Comparison of ENCODE assay signal across 16 mouse cellular contexts in the genomic region with DNA sequence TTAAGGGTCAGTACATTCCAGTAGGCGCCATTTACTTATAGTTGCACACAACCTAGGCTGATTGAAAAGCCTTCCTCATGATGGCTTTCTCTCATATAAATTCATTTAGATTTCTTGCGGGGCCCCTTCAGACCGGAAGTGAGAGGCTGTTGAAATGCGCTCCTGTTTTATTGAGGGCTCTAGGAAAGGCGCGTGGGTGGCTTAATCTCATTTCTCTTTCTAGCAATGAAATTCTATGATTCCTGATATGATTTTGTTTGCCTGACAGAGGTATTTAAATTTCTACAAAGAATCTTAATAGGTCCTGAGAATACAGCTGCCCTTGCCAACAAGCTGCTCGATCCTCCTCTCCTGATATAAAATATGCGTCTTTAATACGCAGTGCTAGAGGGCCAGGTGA. TPM values are rescaled to one million over a fixed set of nuclear protein-coding genes. Genes with fewer than 3 reads are reported as not detected.
DNase-seq lines count a peak whose midpoint lies in the region; ATAC-seq lines count a peak whose summit lies in the region.
"Had no signal": no experiment of that assay in that cellular context is flagged by ENCODE, and none has a peak within 500 bp of the region (broad histone marks: within the 10 kb centered on the region; RNA-seq: fewer than 3 reads in every experiment).

No protein-coding gene starts in this region.

- whole genome bisulfite sequencing in neural tube, embryonic 11.5 days, result 89% methylated on average over 9 of the region's 9 CpGs
- whole genome bisulfite sequencing in hindbrain, embryonic 11.5 days, result 75% methylated on average over 9 of the region's 9 CpGs
- 59% methylated on average over 9 of the region's 9 CpGs for WGBS in midbrain, embryonic 12.5 days
- WGBS in heart, embryonic 10.5 days, result 88% methylated on average over 9 of the region's 9 CpGs

- H3K4me3 ChIP-seq in neural tube, embryonic 11.5 days (ENCODE audit: low read depth, low read length), result no peak overlapping the region
- peak overlapping the region; percentile 98 for H3K4me3 ChIP-seq in hindbrain, embryonic 11.5 days (ENCODE audit: low read depth, low read length)
- H3K4me3 ChIP-seq in midbrain, embryonic 12.5 days, result peak overlapping the region; percentile 76
- no peak overlapping the region for H3K4me3 ChIP-seq in heart, embryonic 10.5 days
- H3K4me3 ChIP-seq: heart, adult 2 months; liver, embryonic 13.5 days had no signal

- DNase-seq in neural tube, embryonic 11.5 days (ENCODE audit: low spot score), result no peak
- DNase-seq in neural tube, embryonic 10.5 days (ENCODE audit: extremely low spot score, low spot score), result no peak
- no peak for DNase-seq in hindbrain, embryonic 11.5 days (ENCODE audit: low spot score)
- DNase-seq in urinary bladder, adult 18-20 months (ENCODE audit: low spot score in 2 of 2), result no peak
- no peak for DNase-seq in layer of hippocampus, postnatal 10 days (ENCODE audit: low spot score in 2 of 2)
- DNase-seq in heart, embryonic 10.5 days (ENCODE audit: low spot score), result no peak
- DNase-seq in B cell, adult 2 months, result no peak
- DNase-seq: adrenal gland, postnatal 10 days; cerebellum, postnatal 10 days; heart, adult 2 months; heart, postnatal 14 days; liver, embryonic 13.5 days; right cerebral cortex, postnatal 25 days had no signal

- H3K4me1 ChIP-seq in neural tube, embryonic 11.5 days (ENCODE audit: control insufficient read depth, insufficient read depth, low read length), result peaks cover 64% of the 10 kb centered on the region
- peaks cover 35% of the 10 kb centered on the region for H3K4me1 ChIP-seq in hindbrain, embryonic 11.5 days (replicated peaks; ENCODE audit: control insufficient read depth, insufficient read depth, low read length)
- H3K4me1 ChIP-seq in midbrain, embryonic 12.5 days, result peaks cover 91% of the 10 kb centered on the region
- peaks cover 45% of the 10 kb centered on the region for H3K4me1 ChIP-seq in heart, embryonic 10.5 days

- no peaks in the 10 kb centered on the region for H3K27me3 ChIP-seq in neural tube, embryonic 11.5 days (ENCODE audit: control insufficient read depth, insufficient read depth, low read length)
- H3K27me3 ChIP-seq in hindbrain, embryonic 11.5 days (ENCODE audit: control insufficient read depth, insufficient read depth, low read length), result no peaks in the 10 kb centered on the region
- no peaks in the 10 kb centered on the region for H3K27me3 ChIP-seq in midbrain, embryonic 12.5 days
- H3K27me3 ChIP-seq in heart, embryonic 10.5 days (ENCODE audit: insufficient read depth, poor library complexity, severe bottlenecking), result peaks cover 25% of the 10 kb centered on the region

- no peak overlapping the region for H3K27ac ChIP-seq in neural tube, embryonic 11.5 days (ENCODE audit: low read depth, low read length)
- H3K27ac ChIP-seq in hindbrain, embryonic 11.5 days (ENCODE audit: low read depth, low read length), result no peak overlapping the region
- peak overlapping the region; percentile 56; the same call in 1 of the 2 replicates for H3K27ac ChIP-seq in midbrain, embryonic 12.5 days (replicated peaks)
- H3K27ac ChIP-seq in heart, embryonic 10.5 days, result no peak overlapping the region
- H3K27ac ChIP-seq: heart, adult 2 months; liver, embryonic 13.5 days had no signal

- H3K9me3 ChIP-seq in neural tube, embryonic 11.5 days (ENCODE audit: control insufficient read depth, low read length), result no peaks in the 10 kb centered on the region
- H3K9me3 ChIP-seq in hindbrain, embryonic 11.5 days (ENCODE audit: control insufficient read depth, low read length), result no peaks in the 10 kb centered on the region
- no peaks in the 10 kb centered on the region for H3K9me3 ChIP-seq in midbrain, embryonic 12.5 days
- H3K9me3 ChIP-seq in heart, embryonic 10.5 days, result no peaks in the 10 kb centered on the region
- H3K9me3 ChIP-seq: liver, embryonic 13.5 days had no signal

- H3K36me3 ChIP-seq in neural tube, embryonic 11.5 days (ENCODE audit: control insufficient read depth, insufficient read depth, low read length), result peaks cover 5% of the 10 kb centered on the region
- H3K36me3 ChIP-seq in hindbrain, embryonic 11.5 days (ENCODE audit: control insufficient read depth, insufficient read depth, low read length), result no peaks in the 10 kb centered on the region; the same call in 1 of the 2 replicates
- H3K36me3 ChIP-seq in midbrain, embryonic 12.5 days, result peaks cover 48% of the 10 kb centered on the region
- peaks cover 25% of the 10 kb centered on the region for H3K36me3 ChIP-seq in heart, embryonic 10.5 days
- H3K36me3 ChIP-seq: G1E had no signal

- ATAC-seq in neural tube, embryonic 11.5 days (ENCODE audit: insufficient read depth, low FRiP score, low TSS enrichment), result no peak
- ATAC-seq in hindbrain, embryonic 11.5 days (ENCODE audit: low FRiP score), result no peak
- no peak for ATAC-seq in midbrain, embryonic 12.5 days (ENCODE audit: low FRiP score, low read depth)
- ATAC-seq: intestine, postnatal 0 days had no signal

- peak overlapping the region; percentile 97 for H3K4me2 ChIP-seq in neural tube, embryonic 11.5 days (ENCODE audit: low read depth)
- peak overlapping the region; percentile 98 for H3K4me2 ChIP-seq in hindbrain, embryonic 11.5 days (replicated peaks; ENCODE audit: low read depth, low read length)
- peak overlapping the region; percentile 99 for H3K4me2 ChIP-seq in midbrain, embryonic 12.5 days (replicated peaks)
- H3K4me2 ChIP-seq: liver, embryonic 13.5 days had no signal

- no peak overlapping the region for H3K9ac ChIP-seq in neural tube, embryonic 11.5 days (ENCODE audit: low read length)
- 0 out of 2 replicates have a peak overlapping the region, but pooled peaks have one; percentile 1 for H3K9ac ChIP-seq in hindbrain, embryonic 11.5 days (ENCODE audit: low read depth, low read length)
- H3K9ac ChIP-seq in midbrain, embryonic 12.5 days (replicated peaks), result peak overlapping the region; percentile 46
- H3K9ac ChIP-seq: liver, embryonic 13.5 days had no signal

RNA-seq across cellular contexts. Expression of gene Mn1, which starts 8.7 kb away (rescaled TPM):
- 25.6 and 27.3 TPM in 2 replicates for polyA plus RNA-seq in neural tube, embryonic 11.5 days (2014; fragmentation: Nextera tagmentation; extraction: Ambion mirVana)
- polyA plus RNA-seq in hindbrain, embryonic 11.5 days (2014; fragmentation: Nextera tagmentation; extraction: Ambion mirVana), result 41.9 and 42.5 TPM in 2 replicates
- polyA plus RNA-seq in midbrain, embryonic 12.5 days (2016; fragmentation: Nextera tagmentation; extraction: Ambion mirVana), result 55.9 and 61.8 TPM in 2 replicates
- total RNA-seq in layer of hippocampus, postnatal 10 days (2021), result 10 to 100 TPM; 33.7 to 36.8 TPM
- 6.4 and 7.7 TPM in 2 replicates for polyA plus RNA-seq in heart, embryonic 10.5 days (2016; fragmentation: Nextera tagmentation; extraction: Ambion mirVana)
- polyA plus RNA-seq: G1E had no signal

Comparison
In these comparisons a context has a peak if more than half of its experiments do, and no peak if none do; other contexts are left out.
1. H3K4me3 ChIP-seq: peak in hindbrain, embryonic 11.5 days (single experiment) and midbrain, embryonic 12.5 days (single experiment); none in neural tube, embryonic 11.5 days (single experiment) and heart, embryonic 10.5 days (single experiment).
2. Peak in every context shown above with its lines, with median percentiles within 50 percentile points of each other: H3K4me2 ChIP-seq.